In the genomic region with DNA sequence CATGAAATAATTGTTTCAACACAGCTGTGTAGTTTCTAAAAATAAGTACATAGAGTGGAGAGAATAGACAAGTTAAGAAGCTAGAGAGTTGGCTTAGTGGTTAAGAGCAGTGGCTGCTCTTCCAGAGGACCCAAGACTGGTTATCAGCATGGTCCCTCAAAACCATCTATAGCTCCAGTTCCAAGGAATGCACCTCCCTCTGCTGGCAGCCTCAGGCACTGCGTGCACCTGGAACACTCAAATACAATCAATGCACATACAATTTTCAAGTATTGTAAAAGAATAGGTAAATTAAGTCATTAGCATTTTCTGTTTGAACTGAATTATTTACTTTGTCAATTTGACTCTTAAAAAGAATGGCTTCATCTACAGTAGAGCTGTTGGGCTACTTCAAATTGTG, we compare ENCODE assay signal across 8 mouse cellular contexts.
A peak's percentile ranks its signal among the peaks of the same experiment; 100 is the strongest.
DNase-seq lines count a peak whose midpoint lies in the region; ATAC-seq and TF ChIP-seq lines count a peak whose summit lies in the region.

No protein-coding gene starts in this region.

- 0 out of 2 replicates have a peak, but pooled peaks have one; percentile 54 for ATAC-seq in erythroid progenitor cell, adult 5-6 weeks (replicated peaks; ENCODE audit: low FRiP score, poor library complexity, severe bottlenecking)
- ATAC-seq in megakaryocyte-erythroid progenitor cell, adult 5-6 weeks (replicated peaks; ENCODE audit: low FRiP score, low TSS enrichment, poor library complexity, severe bottlenecking) = peak; percentile 88

- DNase-seq in embryo, embryonic 10 days (ENCODE audit: low spot score) = peak; percentile 59
- no peak for DNase-seq in embryo, embryonic 9.5 days (ENCODE audit: extremely low spot score)
- DNase-seq in testis, postnatal 14 days (ENCODE audit: low spot score) = no peak
- no peak for DNase-seq in frontal cortex, postnatal 10 days (ENCODE audit: low spot score in 2 of 2)
- no peak for DNase-seq in right cerebral cortex, postnatal 10 days (ENCODE audit: low spot score in 2 of 2)

- no peaks in the 10 kb centered on the region for H3K27me3 ChIP-seq in testis, adult 2 months (ENCODE audit: control insufficient read depth, insufficient read depth, low read length)

- peak; percentile 62; the same call in 1 of the 2 replicates for TF ChIP-seq CTCF in testis, adult 2 months (IDR thresholded peaks at IDR 0.05; ENCODE audit: control insufficient read depth, insufficient read depth, insufficient replicate concordance, low read depth, low read length)

- H3K4me1 ChIP-seq in testis, adult 2 months (ENCODE audit: control insufficient read depth, insufficient read depth, low read length) = no peaks in the 10 kb centered on the region

- no peak for TF ChIP-seq POLR2A in testis, adult 2 months (IDR thresholded peaks at IDR 0.05; ENCODE audit: control insufficient read depth, low read depth, low read length)

- no peak overlapping the region for H3K27ac ChIP-seq in testis, adult 2 months (ENCODE audit: control insufficient read depth, insufficient read depth, low read depth, low read length)

- no peaks in the 10 kb centered on the region for H3K36me3 ChIP-seq in testis, adult 2 months (ENCODE audit: control insufficient read depth, insufficient read depth, low read length)

- H3K4me3 ChIP-seq in testis, adult 2 months (ENCODE audit: control insufficient read depth, low read depth, low read length) = peak overlapping the region; percentile 85
